Mouse (Mus musculus) retina, postnatal 7 days (tissue): ENCODE results near the gene Clcn2.

Source experiments
- DNase-seq: peaks from one replicate; pipeline ENCODE4 v3.0.0-alpha.2; 2012; ENCODE audit warnings: low read depth, low spot score

Gene Clcn2

DNA sequence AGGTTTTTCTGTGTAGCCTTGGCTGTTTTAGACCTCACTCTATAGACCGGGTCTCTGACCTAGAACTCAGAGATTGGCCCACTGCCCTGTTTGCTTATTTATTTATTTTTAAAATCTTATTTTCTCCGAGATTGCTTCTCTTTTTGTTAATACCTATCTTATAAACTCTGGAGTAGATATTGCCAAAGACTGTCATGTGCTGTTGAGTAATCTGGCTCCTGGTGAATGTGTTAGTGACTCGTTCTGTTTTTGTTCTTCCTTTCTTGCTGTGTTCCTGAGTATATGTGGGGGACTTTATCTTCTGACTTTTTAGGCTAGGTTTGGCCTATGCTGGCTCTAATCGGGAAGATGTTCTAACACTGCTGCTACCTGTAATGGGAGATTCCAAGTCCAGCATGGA lies 59.9 kb downstream of the Clcn2 start:
- DNase-seq = no peak

GRCm38 (mm10) chr16:20653315-20653714 lies 64.2 kb downstream of the Clcn2 start:
- DNase-seq = no peak
